Mouse (Mus musculus): ENCODE data around the gene Nt5dc3. TPM values are rescaled to one million over a fixed set of nuclear protein-coding genes. Genes with fewer than 3 reads are reported as not detected.

The Nt5dc3 gene
- polyA plus RNA-seq, 1 experiment: 8.8 TPM

DNA sequence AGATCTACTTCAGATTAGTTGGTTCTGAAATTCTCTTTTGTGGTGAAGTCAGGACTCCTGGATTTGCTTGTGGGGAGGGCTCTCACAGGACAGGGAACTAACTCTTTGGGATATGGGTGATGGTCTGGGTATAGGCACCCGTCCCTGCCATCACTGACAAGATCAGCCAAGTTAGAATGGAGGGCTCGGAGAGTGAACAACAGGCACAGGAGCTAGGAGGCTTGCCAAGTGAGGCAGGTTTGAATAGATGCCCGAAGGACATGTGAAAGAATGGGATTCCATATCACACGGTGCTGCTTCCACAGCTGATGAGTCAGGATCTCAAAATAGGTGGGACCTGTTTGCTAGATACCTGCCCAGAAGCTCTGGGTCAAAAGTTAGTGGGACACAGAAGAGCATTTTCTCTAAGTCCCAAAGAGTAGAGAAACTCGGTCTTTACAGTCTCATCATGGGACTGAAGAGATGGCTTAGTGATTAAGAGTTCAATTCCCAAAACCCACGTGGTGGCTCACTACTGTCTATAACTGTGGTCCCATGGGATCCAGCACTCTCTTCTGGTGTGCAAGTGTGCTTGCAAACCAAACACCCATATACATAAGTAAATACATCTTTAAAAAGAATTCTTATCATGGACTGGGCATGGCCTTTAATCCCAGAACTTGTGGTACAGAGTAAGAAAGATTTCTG, 22.8 kb upstream of the Nt5dc3 start:
- Histone ChIP-seq H3K9me3 (replicated peaks; ENCODE audit: control insufficient read depth, insufficient read depth, low read length, poor library complexity, severe bottlenecking) (no peaks in the 10 kb centered on the region), H3K4me3 (ENCODE audit: low read depth, low read length) (no peak overlapping the region), H3K27me3 (ENCODE audit: control insufficient read depth, insufficient read depth, low read length, poor library complexity, severe bottlenecking) (no peaks in the 10 kb centered on the region), H3K27ac (ENCODE audit: insufficient read depth, low read length) (no peak overlapping the region), H3K9ac (ENCODE audit: low read depth, poor library complexity, severe bottlenecking) (no peak overlapping the region), H3K4me1 (ENCODE audit: control insufficient read depth, insufficient read depth, low read length) (no peaks in the 10 kb centered on the region), H3K36me3 (ENCODE audit: control insufficient read depth, insufficient read depth, low read length, poor library complexity, severe bottlenecking) (no peaks in the 10 kb centered on the region)
- TF ChIP-seq CTCF (IDR thresholded peaks at IDR 0.05; ENCODE audit: low read depth, low read length): no peak
- no peak for TF ChIP-seq POLR2A (IDR thresholded peaks at IDR 0.05; ENCODE audit: insufficient read depth, low read length)
- no peak for TF ChIP-seq EP300 (IDR thresholded peaks at IDR 0.05; ENCODE audit: insufficient read depth, low read depth, low read length)

DNA sequence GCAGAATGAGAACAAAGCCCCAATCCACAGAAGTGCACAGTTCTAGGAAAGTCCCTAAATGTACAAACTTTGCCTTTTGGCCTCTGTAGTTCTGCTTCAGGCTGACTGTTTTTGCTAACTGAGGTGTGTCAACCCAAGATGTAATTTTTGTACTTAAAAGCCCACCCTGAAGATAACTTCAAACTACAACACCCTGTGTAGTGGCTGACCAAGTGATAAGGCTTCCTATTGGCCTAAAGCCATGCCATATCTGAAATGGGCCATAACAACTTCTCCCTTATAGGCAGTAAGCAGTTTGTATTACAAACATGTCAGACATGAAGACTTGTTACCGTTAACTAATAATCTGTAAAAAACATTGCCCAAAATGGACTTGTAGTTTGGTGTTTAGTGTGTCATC, 21.1 kb upstream of the Nt5dc3 start:
- H3K9me3 ChIP-seq (replicated peaks; ENCODE audit: control insufficient read depth, insufficient read depth, low read length, poor library complexity, severe bottlenecking): no peaks in the 10 kb centered on the region
- no peaks in the 10 kb centered on the region for H3K36me3 ChIP-seq (ENCODE audit: control insufficient read depth, insufficient read depth, low read length, poor library complexity, severe bottlenecking)
- no peaks in the 10 kb centered on the region for H3K27me3 ChIP-seq (ENCODE audit: control insufficient read depth, insufficient read depth, low read length, poor library complexity, severe bottlenecking)
- no peak overlapping the region for H3K27ac ChIP-seq (ENCODE audit: insufficient read depth, low read length)
- TF ChIP-seq CTCF (IDR thresholded peaks at IDR 0.05; ENCODE audit: low read depth, low read length): no peak
- TF ChIP-seq EP300 (IDR thresholded peaks at IDR 0.05; ENCODE audit: insufficient read depth, low read depth, low read length): no peak
- no peak for TF ChIP-seq POLR2A (IDR thresholded peaks at IDR 0.05; ENCODE audit: insufficient read depth, low read length)
- H3K9ac ChIP-seq (ENCODE audit: low read depth, poor library complexity, severe bottlenecking): no peak overlapping the region
- H3K4me3 ChIP-seq (ENCODE audit: low read depth, low read length): no peak overlapping the region
- peaks cover 2% of the 10 kb centered on the region for H3K4me1 ChIP-seq (ENCODE audit: control insufficient read depth, insufficient read depth, low read length)

DNA sequence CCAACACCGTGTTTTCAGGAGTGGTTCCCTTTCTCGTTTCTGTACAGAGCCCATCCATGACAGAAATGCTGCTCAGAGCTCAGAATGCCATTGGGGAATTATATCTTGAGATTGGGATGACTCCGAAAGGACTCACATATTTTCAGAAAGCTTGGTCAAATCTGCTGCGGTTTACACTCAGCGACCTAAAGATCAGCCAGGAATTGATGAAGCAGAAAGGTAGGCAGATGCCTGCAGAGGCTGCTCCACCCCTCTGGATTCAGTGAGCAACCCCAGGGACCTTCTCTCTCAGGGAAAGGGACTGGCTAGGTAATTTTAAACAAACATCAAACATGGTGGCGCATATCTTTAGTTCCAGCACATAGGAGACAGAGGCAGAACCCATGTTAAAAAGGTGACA, 20.6 kb upstream of the Nt5dc3 start:
- no peaks in the 10 kb centered on the region for H3K27me3 ChIP-seq (ENCODE audit: control insufficient read depth, insufficient read depth, low read length, poor library complexity, severe bottlenecking)
- H3K36me3 ChIP-seq (ENCODE audit: control insufficient read depth, insufficient read depth, low read length, poor library complexity, severe bottlenecking): no peaks in the 10 kb centered on the region
- no peak overlapping the region for H3K4me3 ChIP-seq (ENCODE audit: low read depth, low read length)
- no peak overlapping the region for H3K9ac ChIP-seq (ENCODE audit: low read depth, poor library complexity, severe bottlenecking)
- no peaks in the 10 kb centered on the region for H3K9me3 ChIP-seq (replicated peaks; ENCODE audit: control insufficient read depth, insufficient read depth, low read length, poor library complexity, severe bottlenecking)
- no peak overlapping the region for H3K27ac ChIP-seq (ENCODE audit: insufficient read depth, low read length)
- H3K4me1 ChIP-seq (ENCODE audit: control insufficient read depth, insufficient read depth, low read length): peaks cover 2% of the 10 kb centered on the region
- TF ChIP-seq EP300 (IDR thresholded peaks at IDR 0.05; ENCODE audit: insufficient read depth, low read depth, low read length): no peak
- no peak for TF ChIP-seq CTCF (IDR thresholded peaks at IDR 0.05; ENCODE audit: low read depth, low read length)
- no peak for TF ChIP-seq POLR2A (IDR thresholded peaks at IDR 0.05; ENCODE audit: insufficient read depth, low read length)

DNA sequence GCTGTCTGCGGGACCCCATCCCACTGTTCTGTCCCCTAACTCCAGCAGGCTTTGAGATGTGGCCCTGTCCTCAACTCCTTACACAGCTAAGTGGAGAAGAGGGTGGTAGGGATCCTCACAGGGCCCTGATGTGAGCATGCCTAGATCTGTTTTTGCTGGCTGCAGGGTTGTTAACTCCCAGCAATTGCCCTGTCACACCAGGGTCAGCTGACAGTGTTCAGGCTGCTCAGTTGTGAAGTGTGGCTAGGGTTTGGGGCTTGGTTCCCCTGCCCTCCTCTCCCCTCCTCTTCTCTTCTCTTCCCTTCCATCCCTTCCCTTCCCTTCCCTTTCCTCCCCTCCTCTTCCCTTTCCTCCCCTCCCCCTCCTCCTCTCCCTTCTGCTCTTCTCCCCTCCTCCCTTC, 17.6 kb upstream of the Nt5dc3 start:
- Histone ChIP-seq H3K27ac (ENCODE audit: insufficient read depth, low read length) (no peak overlapping the region), H3K4me3 (ENCODE audit: low read depth, low read length) (no peak overlapping the region), H3K36me3 (ENCODE audit: control insufficient read depth, insufficient read depth, low read length, poor library complexity, severe bottlenecking) (no peaks in the 10 kb centered on the region), H3K9ac (ENCODE audit: low read depth, poor library complexity, severe bottlenecking) (no peak overlapping the region), H3K9me3 (replicated peaks; ENCODE audit: control insufficient read depth, insufficient read depth, low read length, poor library complexity, severe bottlenecking) (no peaks in the 10 kb centered on the region), H3K4me1 (ENCODE audit: control insufficient read depth, insufficient read depth, low read length) (peaks cover 2% of the 10 kb centered on the region), H3K27me3 (ENCODE audit: control insufficient read depth, insufficient read depth, low read length, poor library complexity, severe bottlenecking) (no peaks in the 10 kb centered on the region)
- TF ChIP-seq CTCF (IDR thresholded peaks at IDR 0.05; ENCODE audit: low read depth, low read length): no peak
- TF ChIP-seq EP300 (IDR thresholded peaks at IDR 0.05; ENCODE audit: insufficient read depth, low read depth, low read length): no peak
- no peak for TF ChIP-seq POLR2A (IDR thresholded peaks at IDR 0.05; ENCODE audit: insufficient read depth, low read length)

DNA sequence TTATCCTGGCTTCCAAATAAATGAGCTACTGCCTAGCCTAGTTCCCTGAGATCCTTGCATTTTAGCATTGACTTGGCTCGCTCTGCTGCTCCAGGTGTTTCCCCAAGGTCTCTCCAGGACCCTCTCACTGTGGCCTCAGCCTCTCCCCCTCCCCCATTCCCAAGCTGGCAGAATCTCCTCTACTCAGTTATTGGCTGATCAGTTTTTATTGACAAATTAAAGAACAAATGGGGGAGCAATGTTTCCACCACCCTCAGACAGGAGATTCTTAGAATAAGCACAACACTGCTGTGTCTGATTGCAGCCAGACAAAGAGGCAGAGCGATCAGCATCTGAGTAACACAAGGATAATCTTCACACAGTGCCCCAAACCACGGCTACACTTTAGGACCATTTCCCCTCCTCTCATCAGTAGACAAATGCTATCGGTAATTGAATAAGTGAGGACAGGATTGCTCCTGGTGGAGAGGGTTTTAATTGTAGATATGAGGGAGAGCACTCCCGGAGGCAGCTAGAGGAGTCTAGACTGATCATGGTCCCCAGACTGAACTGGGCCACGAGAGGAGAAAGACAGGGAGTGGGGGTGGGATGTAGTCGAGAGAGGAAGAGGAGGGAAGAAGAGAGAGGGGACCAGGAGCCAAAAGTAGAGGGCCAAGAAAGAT, 17.0 kb upstream of the Nt5dc3 start:
- no peaks in the 10 kb centered on the region for H3K36me3 ChIP-seq (ENCODE audit: control insufficient read depth, insufficient read depth, low read length, poor library complexity, severe bottlenecking)
- H3K4me1 ChIP-seq (ENCODE audit: control insufficient read depth, insufficient read depth, low read length): peaks cover 2% of the 10 kb centered on the region
- TF ChIP-seq CTCF (IDR thresholded peaks at IDR 0.05; ENCODE audit: low read depth, low read length): no peak
- TF ChIP-seq EP300 (IDR thresholded peaks at IDR 0.05; ENCODE audit: insufficient read depth, low read depth, low read length): no peak
- no peak for TF ChIP-seq POLR2A (IDR thresholded peaks at IDR 0.05; ENCODE audit: insufficient read depth, low read length)
- H3K4me3 ChIP-seq (ENCODE audit: low read depth, low read length): no peak overlapping the region
- H3K9ac ChIP-seq (ENCODE audit: low read depth, poor library complexity, severe bottlenecking): no peak overlapping the region
- H3K9me3 ChIP-seq (replicated peaks; ENCODE audit: control insufficient read depth, insufficient read depth, low read length, poor library complexity, severe bottlenecking): no peaks in the 10 kb centered on the region
- H3K27me3 ChIP-seq (ENCODE audit: control insufficient read depth, insufficient read depth, low read length, poor library complexity, severe bottlenecking): no peaks in the 10 kb centered on the region
- no peak overlapping the region for H3K27ac ChIP-seq (ENCODE audit: insufficient read depth, low read length)

DNA sequence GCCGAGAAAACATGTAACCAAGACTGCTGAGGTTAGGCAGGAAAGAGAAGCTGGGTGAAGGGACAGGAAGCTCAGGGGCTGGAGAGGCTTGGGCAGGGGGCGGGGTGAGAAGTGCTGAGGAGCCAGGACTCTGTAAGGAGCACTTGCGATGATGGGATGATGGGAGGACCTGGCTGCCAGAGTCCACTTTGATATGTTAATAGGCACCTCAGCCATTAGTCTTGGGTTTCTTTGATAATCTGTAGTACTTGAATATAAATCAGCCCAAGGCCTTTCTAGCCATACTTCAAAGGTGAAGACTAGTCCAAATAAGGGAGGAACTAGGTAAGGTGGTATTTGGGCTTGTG, 16.4 kb upstream of the Nt5dc3 start:
- Histone ChIP-seq H3K27ac (ENCODE audit: insufficient read depth, low read length) (no peak overlapping the region), H3K36me3 (ENCODE audit: control insufficient read depth, insufficient read depth, low read length, poor library complexity, severe bottlenecking) (no peaks in the 10 kb centered on the region), H3K9me3 (replicated peaks; ENCODE audit: control insufficient read depth, insufficient read depth, low read length, poor library complexity, severe bottlenecking) (no peaks in the 10 kb centered on the region), H3K9ac (ENCODE audit: low read depth, poor library complexity, severe bottlenecking) (no peak overlapping the region), H3K27me3 (ENCODE audit: control insufficient read depth, insufficient read depth, low read length, poor library complexity, severe bottlenecking) (no peaks in the 10 kb centered on the region), H3K4me1 (ENCODE audit: control insufficient read depth, insufficient read depth, low read length) (peaks cover 2% of the 10 kb centered on the region), H3K4me3 (ENCODE audit: low read depth, low read length) (no peak overlapping the region)
- TF ChIP-seq EP300 (IDR thresholded peaks at IDR 0.05; ENCODE audit: insufficient read depth, low read depth, low read length): no peak
- TF ChIP-seq CTCF (IDR thresholded peaks at IDR 0.05; ENCODE audit: low read depth, low read length): no peak
- TF ChIP-seq POLR2A (IDR thresholded peaks at IDR 0.05; ENCODE audit: insufficient read depth, low read length): no peak
